Mouse (Mus musculus): ENCODE results near the gene Commd1.

Gene Commd1

DNA sequence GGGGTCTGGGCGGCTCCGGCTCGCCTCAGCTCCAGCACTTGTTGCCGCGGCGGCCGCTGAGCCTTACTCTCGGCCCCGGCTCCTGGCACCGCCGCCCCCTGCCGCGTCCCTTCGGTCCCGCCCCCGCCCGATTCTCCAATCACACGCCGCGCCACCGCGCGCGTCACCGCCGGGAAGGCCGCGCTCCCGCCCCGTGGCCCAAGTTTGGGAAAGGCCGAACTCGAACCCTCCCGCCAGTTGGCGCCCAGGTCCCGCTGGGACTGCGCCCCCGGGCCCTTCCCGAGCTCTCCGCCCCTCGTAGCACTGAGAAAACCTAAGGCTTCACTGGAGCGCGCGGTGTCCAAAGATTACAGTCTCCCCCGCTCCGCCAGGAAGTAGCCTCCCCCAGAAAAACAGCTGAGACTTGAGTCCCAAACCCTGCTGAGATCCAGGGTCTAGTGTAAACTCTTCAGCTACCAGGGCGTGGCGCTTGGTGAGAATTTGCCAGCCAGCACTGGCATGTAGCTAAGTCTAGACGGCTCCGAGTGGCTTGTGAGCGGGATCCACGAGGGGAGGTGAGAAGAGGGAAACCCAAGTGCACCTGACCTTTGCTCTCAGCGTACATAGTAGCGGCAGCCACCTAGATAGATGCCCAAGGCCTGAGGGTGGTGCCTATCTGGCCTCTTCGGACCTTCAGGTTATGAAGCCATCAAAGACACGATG lies 122.4 kb downstream of the Commd1 start:
- DNase-seq (ENCODE audit: low spot score in 2 of 2) = peak; percentile 84 to 87

DNA sequence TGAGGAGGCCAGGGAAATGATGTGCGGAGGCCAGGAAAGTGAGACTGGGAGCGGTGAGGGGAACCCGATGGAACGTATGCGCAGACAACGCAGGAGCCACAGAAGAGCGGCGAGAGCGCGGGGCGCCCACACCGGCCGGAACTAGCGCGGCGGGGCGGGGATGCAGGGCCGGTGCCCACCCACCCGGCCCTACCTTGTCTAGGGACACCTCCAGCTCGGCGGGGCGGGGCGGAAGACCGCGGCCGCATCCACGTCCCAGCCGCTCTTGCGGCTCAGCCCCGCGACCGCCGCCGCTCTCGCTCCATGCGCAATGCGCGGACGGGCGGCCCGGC lies 122.9 kb downstream of the Commd1 start:
- DNase-seq (ENCODE audit: low spot score in 2 of 2) = peak; percentile 72 to 74

DNA sequence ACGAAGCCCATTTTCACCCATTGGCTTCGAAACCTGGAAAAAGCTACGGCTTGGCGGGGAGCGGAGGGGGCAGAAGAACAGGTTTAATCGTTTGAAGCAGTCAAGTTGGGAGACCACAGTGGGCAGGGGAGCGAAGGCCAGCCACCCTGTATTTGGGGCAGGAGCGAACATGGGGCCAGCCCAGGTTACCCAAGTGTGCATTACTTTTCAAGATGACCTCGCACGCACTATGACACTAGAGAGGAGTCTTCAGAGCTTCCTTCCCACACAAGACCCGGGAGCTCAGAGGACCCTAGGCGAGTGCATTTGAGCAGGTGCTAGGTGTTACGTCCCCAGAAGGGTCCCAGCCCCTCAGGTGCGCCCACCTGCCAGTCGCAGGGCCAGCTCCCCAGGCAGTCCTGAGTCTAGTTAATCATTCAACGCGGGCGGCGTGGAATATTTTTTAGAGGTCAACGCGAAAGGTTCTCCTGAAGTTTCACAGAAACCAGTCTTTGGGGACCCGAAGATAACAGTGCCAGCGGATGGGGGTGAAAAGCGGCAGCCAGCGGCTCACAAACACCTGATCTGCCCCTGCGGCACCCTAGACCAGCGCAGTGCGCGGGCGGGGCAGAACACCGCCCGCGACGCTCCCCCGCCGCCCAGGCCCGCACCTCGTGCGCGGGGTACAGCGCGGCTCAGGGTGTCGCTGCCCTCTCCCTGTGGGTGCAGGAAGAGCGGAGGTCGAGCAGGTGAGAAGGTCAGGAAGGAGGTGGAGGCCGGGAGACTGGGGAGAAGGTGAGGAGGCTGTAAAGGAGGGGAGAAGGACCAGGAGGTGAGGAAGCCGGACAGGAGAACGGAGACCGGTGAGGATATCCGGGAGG lies 123.5 kb downstream of the Commd1 start:
- DNase-seq (ENCODE audit: low spot score in 2 of 2) = no peak

DNA sequence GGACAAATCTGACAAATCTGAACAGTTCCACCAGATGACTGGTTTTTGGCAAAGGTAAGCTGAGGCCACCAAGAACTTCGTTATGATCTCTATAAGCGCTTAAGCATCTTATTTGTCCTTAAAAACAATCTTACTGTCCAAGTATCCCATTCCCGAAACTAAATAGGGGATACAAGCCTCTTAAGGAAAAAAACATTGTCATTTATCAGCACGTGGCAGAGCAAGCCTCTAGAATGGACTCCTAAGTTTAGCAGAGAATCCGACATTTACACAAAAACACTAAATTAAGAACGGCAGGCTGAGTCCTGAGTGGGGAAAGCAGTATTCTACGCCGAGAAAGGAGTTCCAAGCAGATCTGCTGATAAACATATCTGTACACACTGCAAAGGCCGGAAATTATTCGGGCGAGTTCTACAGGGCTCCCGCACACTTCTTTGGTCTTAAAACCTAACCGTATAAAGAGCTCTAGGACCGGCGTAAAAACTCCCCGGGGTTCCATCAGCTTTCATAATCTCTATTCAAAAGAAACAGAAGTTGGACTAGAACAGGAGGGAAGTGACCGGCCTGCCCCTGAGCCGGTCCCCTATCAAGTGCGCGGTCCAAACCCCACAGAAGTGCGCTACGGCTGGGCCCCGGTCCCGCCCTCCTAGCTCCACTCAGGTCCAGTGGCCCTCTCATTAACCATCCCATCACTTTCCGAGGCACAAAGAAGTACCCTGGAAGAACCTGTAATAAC lies 124.3 kb downstream of the Commd1 start:
- no peak for DNase-seq (ENCODE audit: low spot score in 2 of 2)

DNA sequence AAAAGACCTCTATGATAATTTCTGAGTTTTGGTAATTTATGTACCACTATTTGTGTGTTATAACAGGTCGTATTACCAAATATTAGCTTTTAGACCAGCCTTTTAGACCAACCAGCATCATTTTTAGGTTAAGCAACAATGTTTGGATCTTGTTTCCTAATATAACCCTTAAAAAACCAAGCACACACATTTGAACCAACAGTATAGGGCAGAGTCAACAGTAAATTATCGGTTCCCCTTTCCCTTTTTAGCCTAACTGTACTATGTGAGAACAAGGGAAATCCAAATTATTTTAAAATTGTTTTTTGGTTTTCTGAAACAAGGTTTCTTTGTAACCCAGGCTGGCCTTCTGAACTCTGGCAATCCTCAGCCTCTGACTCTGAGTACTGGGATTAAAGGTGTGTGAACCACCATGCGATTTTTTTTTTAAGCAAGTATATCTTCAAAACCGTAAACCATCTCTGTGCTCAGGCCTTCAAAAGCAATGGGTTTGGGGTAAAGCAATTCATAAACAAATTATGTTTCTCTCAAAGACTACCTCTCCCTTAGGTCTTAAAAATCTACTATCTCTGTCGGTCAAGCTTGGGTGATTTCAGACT lies 125.0 kb downstream of the Commd1 start:
- no peak for DNase-seq (ENCODE audit: low spot score in 2 of 2)

DNA sequence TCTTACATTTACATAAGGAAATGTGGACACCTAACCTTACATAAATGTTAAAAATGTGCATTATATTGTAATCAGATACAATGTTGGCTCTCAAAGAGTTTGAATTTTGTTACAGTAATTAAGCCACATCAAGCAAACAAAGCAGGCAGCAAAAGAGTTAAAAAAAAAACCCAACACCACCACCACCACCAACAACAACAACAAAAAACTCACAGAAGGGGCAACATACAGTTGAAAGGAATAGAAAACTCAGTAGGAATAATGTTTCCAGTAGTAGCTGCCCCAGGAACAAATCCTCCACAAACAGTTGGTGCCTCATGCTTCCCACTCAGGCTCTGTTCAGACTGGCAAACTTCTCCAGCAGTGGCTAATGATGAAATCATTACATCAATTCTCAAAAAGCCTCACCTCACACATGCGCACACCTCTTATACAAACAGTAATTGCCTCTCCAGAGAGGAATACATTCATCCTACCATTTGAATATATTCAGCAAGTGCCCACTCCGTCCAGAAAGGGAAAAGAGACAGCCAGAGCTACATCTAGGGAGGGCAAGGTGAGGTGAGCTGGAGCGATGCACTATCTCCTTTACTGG lies 125.7 kb downstream of the Commd1 start:
- DNase-seq (ENCODE audit: low spot score in 2 of 2) = no peak

DNA sequence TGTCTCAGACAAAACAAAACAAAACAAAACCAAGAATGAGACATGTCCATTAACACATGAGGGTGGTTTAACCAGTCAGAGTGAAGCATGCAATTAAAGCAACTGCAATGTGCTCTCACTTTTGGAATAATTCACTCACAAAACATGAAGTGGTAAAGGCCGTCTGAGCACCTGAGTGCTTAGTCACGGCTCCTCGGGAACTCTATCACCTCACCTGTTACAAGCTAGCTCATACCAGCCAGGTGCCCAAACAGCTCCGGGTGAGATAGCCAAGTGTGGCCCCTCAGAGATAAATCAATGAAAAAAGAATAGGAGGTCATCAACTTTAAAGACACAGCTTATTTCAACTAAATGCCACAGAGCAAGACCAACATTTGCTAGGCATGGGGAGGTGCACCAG lies 127.6 kb downstream of the Commd1 start:
- no peak for DNase-seq (ENCODE audit: low spot score in 2 of 2)

DNA sequence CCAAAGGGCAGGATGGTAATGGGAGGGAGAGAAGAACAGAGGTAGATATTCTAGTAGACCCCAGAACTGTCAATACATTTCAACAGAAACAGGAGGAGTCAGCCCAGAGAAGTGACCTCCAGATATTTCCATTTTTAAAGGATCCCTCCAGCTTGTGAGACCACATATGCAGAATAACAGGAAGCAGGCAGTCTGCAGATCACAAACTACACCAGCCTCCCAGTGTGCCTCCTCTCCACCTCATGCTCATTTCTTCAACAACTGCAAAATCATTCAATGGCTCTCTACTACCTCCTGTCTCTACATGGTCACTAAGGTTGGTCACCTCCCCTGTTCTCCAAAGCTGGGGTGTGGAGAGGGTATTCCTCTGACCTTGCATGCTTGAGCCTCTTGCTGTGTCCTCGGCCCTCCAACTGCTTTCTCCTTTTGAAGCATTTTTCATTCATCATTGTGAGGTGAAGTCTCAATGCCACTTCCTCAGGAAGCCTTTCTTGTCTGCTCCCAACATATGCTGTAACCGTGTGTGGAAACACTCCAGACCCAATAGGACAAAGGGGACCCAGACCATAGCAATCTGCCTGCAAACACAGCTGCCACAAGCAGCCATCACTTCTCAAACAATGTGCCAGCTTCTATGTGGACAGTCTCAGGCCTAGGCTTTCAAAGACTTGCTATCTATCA lies 128.6 kb downstream of the Commd1 start:
- DNase-seq (ENCODE audit: low spot score in 2 of 2) = no peak

DNA sequence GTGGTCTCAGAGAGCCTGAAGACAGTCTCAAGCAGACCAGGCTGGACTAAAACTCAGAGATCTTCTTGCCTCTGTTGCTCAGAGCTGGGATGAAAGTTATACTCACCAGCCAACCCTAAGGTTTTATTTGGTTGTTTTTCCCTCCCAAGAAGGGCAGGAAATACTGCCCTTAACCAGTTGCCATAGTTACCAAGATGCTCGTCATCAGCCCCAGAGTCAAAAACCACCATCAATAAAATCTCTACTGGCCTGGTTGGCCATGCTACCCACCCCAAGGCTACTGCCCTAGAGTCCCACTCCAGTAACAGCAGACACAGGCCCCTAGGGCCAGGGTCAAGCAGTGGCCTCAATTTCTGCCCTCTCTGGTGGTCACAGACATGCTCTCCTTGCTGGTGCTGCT lies 129.7 kb downstream of the Commd1 start:
- no peak for DNase-seq (ENCODE audit: low spot score in 2 of 2)

DNA sequence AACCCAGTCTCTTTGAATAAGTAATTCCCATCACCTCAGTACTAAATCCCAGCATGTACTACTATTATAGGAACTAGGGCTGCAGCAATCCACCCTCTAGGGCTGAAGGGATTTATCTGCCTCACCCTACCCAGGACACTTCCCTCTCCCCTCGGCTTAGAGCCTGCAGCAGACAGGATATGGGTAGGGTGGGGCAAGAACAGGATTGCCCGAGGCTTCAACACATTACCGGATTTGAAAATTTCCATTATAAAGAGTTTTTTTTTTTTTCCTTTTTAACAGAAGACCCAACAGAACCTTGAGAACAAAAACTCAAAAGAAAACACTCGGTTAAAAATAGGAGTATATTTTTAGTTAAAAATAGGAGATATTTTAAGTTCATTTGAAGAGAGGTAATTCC lies 130.8 kb downstream of the Commd1 start:
- DNase-seq (ENCODE audit: low spot score in 2 of 2) = no peak

DNA sequence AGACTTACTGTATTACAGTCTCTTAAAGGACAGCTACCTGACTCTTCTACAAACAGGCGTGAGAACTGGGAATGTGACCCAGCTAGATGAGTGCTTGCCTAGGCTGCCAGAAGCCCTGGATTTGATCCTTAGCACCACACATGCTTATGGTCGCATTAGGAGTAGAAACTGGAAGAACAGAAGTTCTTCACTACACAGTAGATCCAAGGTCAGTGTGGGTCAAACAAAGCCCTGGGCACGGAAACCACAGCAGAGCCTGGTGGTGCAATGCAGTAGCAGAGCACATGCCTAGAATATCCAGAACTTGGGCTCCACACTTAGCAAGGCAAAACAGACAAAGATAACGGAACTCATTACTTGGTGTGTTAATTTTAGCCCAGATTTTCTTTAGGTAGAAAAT lies 132.1 kb downstream of the Commd1 start:
- no peak for DNase-seq (ENCODE audit: low spot score in 2 of 2)

DNA sequence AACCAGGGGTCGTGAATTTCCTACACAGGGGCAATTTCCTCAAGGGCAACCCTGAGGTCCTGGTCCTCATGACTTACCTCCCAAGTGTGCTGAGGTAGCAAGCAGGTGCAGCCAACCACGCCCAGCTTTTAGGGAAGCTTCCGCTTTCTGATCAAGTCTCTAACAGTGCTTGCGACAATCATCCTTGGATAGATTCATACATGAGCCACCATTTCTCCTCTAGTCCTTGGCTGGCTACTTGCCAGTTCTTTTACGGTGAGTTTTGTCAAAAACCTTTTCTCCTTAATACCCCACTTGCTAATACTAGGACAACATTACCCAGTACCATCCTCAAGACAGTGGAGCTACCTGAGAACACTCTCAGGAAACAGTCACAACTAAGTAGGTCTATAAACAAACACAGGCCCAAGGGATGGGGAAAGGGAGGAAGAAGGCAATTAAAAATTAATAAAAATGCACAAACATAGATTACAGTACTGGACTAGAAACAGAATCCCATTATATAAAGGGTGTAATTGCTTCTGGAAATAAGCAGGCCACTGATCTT lies 133.5 kb downstream of the Commd1 start:
- DNase-seq (ENCODE audit: low spot score in 2 of 2) = no peak

DNA sequence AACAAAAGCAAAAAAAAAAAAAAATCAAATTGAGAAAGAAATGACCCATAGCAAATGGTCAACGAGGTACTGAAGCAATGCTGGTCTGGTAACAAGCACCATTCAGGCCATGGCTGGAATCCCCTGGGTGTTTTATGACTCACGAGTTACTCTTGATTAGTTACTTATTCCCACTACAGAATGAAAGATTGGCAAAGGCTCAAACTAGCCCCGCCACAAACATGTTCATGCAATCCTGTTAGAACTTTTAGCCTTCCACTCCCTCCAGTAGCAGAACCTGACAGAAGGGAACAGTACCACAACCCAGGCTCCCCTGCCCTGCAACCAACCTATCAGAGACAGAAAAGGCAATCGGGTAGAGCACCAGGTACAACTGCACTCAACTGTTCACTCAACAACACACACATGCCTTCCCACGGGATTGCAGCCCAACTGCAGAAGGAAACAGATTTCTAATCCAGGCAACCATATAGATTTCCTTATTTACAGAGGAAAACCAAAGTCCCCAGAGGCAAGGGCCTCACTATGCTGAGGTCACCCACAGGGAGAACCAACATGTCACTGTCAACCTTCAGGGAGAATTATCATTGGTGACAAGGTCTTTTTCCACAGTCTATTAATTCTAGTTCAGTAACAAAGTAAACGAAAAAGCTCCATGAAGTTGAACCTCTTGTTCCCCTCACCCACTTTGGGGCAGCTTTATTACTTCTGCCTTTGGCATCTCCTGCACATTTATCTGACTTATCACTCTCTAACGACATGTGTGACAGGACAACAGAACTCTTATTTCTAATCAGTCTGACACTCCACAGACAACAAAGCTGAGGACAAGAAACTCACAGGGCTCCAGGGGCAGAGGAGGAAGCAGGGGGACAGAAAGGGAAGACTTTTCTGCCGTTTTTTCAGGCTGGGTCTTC lies 134.2 kb downstream of the Commd1 start:
- no peak for DNase-seq (ENCODE audit: low spot score in 2 of 2)

DNA sequence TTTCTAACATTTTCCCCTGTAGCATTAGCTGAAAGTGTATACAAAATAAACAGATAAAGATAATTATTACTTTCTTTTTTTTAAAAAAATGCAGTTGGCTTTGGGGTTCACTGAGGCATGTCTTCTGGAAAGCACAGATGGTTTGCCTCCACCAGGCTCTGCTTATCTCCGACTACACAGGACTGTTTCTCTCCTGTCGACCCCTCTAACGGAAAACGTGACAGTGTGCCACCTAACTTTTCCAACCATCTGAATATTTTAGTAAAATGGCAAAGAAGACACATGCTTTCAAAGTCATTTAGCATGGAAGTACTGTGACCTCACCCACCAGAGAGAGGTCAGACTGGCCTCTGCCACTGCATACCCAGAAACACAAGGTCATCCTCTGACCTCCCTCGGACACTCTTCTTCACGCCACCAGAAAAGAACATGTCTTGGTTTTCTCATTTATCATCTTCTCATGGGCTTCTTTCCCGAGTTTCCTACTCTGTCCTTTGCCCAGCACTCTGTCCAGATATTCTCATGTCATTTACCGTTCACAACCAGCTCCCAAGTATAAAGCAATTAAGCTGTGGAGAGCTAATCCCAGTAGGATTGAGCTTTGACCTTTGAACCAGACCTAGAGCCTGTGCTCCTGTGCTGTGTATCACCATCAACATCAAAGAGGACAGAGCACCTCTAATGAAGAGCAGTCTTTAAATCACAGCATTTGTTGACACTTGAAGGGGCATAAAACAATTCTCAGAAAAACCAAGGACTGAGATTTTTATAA lies 135.0 kb downstream of the Commd1 start:
- DNase-seq (ENCODE audit: low spot score in 2 of 2) = no peak

Measured in spleen, postnatal 36 days (tissue).